Comparison of ENCODE assay signal across 7 mouse cellular contexts in genomic region chr4:146448950-146449349, GRCm38 (mm10). TPM values are rescaled to one million over a fixed set of nuclear protein-coding genes. Genes with fewer than 3 reads are reported as not detected.
ATAC-seq and TF ChIP-seq lines count a peak whose summit lies in the region.
"Not testable (repeated sequence)": the region's sequence is repeated elsewhere in the genome, so short reads cannot be mapped to it uniquely, and the experiment has no call there.

Gene Zfp992 (plus strand): TSS chr4:146449023.

- H3K4me3 ChIP-seq in ES-Bruce4 (ENCODE audit: low read depth, low read length); embryonic facial prominence, embryonic 15.5 days (replicated peaks); heart, embryonic 12.5 days; intestine, embryonic 16.5 days (ENCODE audit: low read length); limb, embryonic 15.5 days; midbrain, embryonic 12.5 days; neural tube, embryonic 15.5 days (replicated peaks): not testable (repeated sequence)

- not testable (repeated sequence) for H3K36me3 ChIP-seq in ES-Bruce4 (ENCODE audit: control insufficient read depth, insufficient read depth, low read length, poor library complexity, severe bottlenecking); embryonic facial prominence, embryonic 15.5 days; intestine, embryonic 16.5 days (ENCODE audit: control insufficient read depth, insufficient read depth, low read length); limb, embryonic 15.5 days; midbrain, embryonic 12.5 days; neural tube, embryonic 15.5 days
- peaks cover 14% of the 10 kb centered on the region for H3K36me3 ChIP-seq in heart, embryonic 12.5 days

- TF ChIP-seq POLR2A in ES-Bruce4 (IDR thresholded peaks at IDR 0.05; ENCODE audit: insufficient read depth, low read length) = not testable (repeated sequence)

- 0 out of 2 replicates have a peak, but pooled peaks have one; percentile 39 for ATAC-seq in embryonic facial prominence, embryonic 15.5 days (ENCODE audit: insufficient number of reproducible peaks, low FRiP score, low TSS enrichment, low read depth)
- peak; percentile 33; the same call in 1 of the 2 replicates for ATAC-seq in heart, embryonic 12.5 days (ENCODE audit: insufficient number of reproducible peaks, low FRiP score)
- 0 out of 2 replicates have a peak, but pooled peaks have one; percentile 26 for ATAC-seq in intestine, embryonic 16.5 days
- ATAC-seq in limb, embryonic 15.5 days (ENCODE audit: insufficient number of reproducible peaks, low FRiP score, low TSS enrichment, low read depth) = peak; percentile 50; the same call in 1 of the 2 replicates
- peak; percentile 64; the same call in 1 of the 2 replicates for ATAC-seq in midbrain, embryonic 12.5 days (ENCODE audit: low FRiP score, low read depth)
- peak; percentile 35; the same call in 1 of the 2 replicates for ATAC-seq in neural tube, embryonic 15.5 days (ENCODE audit: low FRiP score)

- not testable (repeated sequence) for H3K4me2 ChIP-seq in embryonic facial prominence, embryonic 15.5 days (replicated peaks); heart, embryonic 12.5 days; intestine, embryonic 16.5 days (ENCODE audit: low read depth, low read length); limb, embryonic 15.5 days; midbrain, embryonic 12.5 days (replicated peaks); neural tube, embryonic 15.5 days

- WGBS in embryonic facial prominence, embryonic 15.5 days = 93% methylated on average over 2 of the region's 2 CpGs
- WGBS in heart, embryonic 12.5 days = 87% methylated on average over 2 of the region's 2 CpGs
- 89% methylated on average over 2 of the region's 2 CpGs for WGBS in intestine, embryonic 16.5 days
- WGBS in limb, embryonic 15.5 days = 91% methylated on average over 2 of the region's 2 CpGs
- whole genome bisulfite sequencing in midbrain, embryonic 12.5 days = 89% methylated on average over 2 of the region's 2 CpGs
- WGBS in neural tube, embryonic 15.5 days = 96% methylated on average over 2 of the region's 2 CpGs

- not testable (repeated sequence) for H3K9me3 ChIP-seq in ES-Bruce4 (replicated peaks; ENCODE audit: control insufficient read depth, insufficient read depth, low read length, poor library complexity, severe bottlenecking)
- peaks cover 23% of the 10 kb centered on the region for H3K9me3 ChIP-seq in embryonic facial prominence, embryonic 15.5 days (replicated peaks)
- H3K9me3 ChIP-seq in heart, embryonic 12.5 days (replicated peaks) = peaks cover 37% of the 10 kb centered on the region
- H3K9me3 ChIP-seq in intestine, embryonic 16.5 days (ENCODE audit: control insufficient read depth, low read length) = peaks cover 11% of the 10 kb centered on the region
- H3K9me3 ChIP-seq in limb, embryonic 15.5 days = peaks cover 16% of the 10 kb centered on the region
- peaks cover 46% of the 10 kb centered on the region for H3K9me3 ChIP-seq in midbrain, embryonic 12.5 days
- H3K9me3 ChIP-seq in neural tube, embryonic 15.5 days (replicated peaks) = peaks cover 52% of the 10 kb centered on the region

- H3K4me1 ChIP-seq in ES-Bruce4 (ENCODE audit: control insufficient read depth, insufficient read depth, low read length); embryonic facial prominence, embryonic 15.5 days; heart, embryonic 12.5 days (replicated peaks); intestine, embryonic 16.5 days (ENCODE audit: control insufficient read depth, insufficient read depth, low read length); limb, embryonic 15.5 days; midbrain, embryonic 12.5 days; neural tube, embryonic 15.5 days: not testable (repeated sequence)

- not testable (repeated sequence) for TF ChIP-seq EP300 in ES-Bruce4 (IDR thresholded peaks at IDR 0.05; ENCODE audit: insufficient read depth, low read depth, low read length)

- not testable (repeated sequence) for TF ChIP-seq CTCF in ES-Bruce4 (IDR thresholded peaks at IDR 0.05; ENCODE audit: low read depth, low read length)

- H3K27me3 ChIP-seq in ES-Bruce4 (ENCODE audit: control insufficient read depth, insufficient read depth, low read length, poor library complexity, severe bottlenecking); embryonic facial prominence, embryonic 15.5 days; heart, embryonic 12.5 days (replicated peaks); intestine, embryonic 16.5 days (replicated peaks; ENCODE audit: control insufficient read depth, insufficient read depth, low read length); limb, embryonic 15.5 days; midbrain, embryonic 12.5 days; neural tube, embryonic 15.5 days (replicated peaks): not testable (repeated sequence)

- not testable (repeated sequence) for H3K27ac ChIP-seq in ES-Bruce4 (ENCODE audit: insufficient read depth, low read length); embryonic facial prominence, embryonic 15.5 days (replicated peaks); heart, embryonic 12.5 days (ENCODE audit: poor library complexity, severe bottlenecking); intestine, embryonic 16.5 days (ENCODE audit: low read length); limb, embryonic 15.5 days; midbrain, embryonic 12.5 days (replicated peaks); neural tube, embryonic 15.5 days (replicated peaks)

- not testable (repeated sequence) for H3K9ac ChIP-seq in ES-Bruce4 (ENCODE audit: low read depth, poor library complexity, severe bottlenecking); embryonic facial prominence, embryonic 15.5 days; heart, embryonic 12.5 days; intestine, embryonic 16.5 days (ENCODE audit: low read depth, low read length); limb, embryonic 15.5 days; midbrain, embryonic 12.5 days (replicated peaks); neural tube, embryonic 15.5 days (replicated peaks)

RNA-seq across cellular contexts. Expression of gene Zfp992, which starts in this region (rescaled TPM):
- 21.3 and 23.7 TPM in 2 replicates for polyA plus RNA-seq in ES-Bruce4 (2011; ENCODE audit: insufficient read depth, insufficient read length, low read depth, missing spikeins)
- 1.8 and 2.3 TPM in 2 replicates for polyA plus RNA-seq in embryonic facial prominence, embryonic 15.5 days (2015; fragmentation: Nextera tagmentation; extraction: Ambion mirVana)
- 4.2 and 4.8 TPM in 2 replicates for polyA plus RNA-seq in heart, embryonic 12.5 days (2016; fragmentation: Nextera tagmentation; extraction: Ambion mirVana)
- 3.0 and 4.3 TPM in 2 replicates for polyA plus RNA-seq in intestine, embryonic 16.5 days (2015; fragmentation: Nextera tagmentation; extraction: Ambion mirVana)
- polyA plus RNA-seq in limb, embryonic 15.5 days (2015; fragmentation: Nextera tagmentation; extraction: Ambion mirVana) = 2.4 and 3.3 TPM in 2 replicates
- polyA plus RNA-seq in midbrain, embryonic 12.5 days (2016; fragmentation: Nextera tagmentation; extraction: Ambion mirVana) = 2.4 and 2.6 TPM in 2 replicates
- polyA plus RNA-seq in neural tube, embryonic 15.5 days (2015; fragmentation: Nextera tagmentation; extraction: Ambion mirVana) = 2.6 and 3.1 TPM in 2 replicates
